Mouse (Mus musculus): ENCODE measurements around the gene Cypt2.
"Not testable (repeated sequence)": the region's sequence is repeated elsewhere in the genome, so short reads cannot be mapped to it uniquely, and the experiment has no call there.

Gene Cypt2

GRCm38 (mm10) chrX:105499472-105499871 is at the start of gene Cypt2:
Cypt2 (plus strand) TSS chrX:105499772.
- DNase-seq, result not testable (repeated sequence)

GRCm38 (mm10) chrX:105546234-105546633 is 46.7 kb downstream of the Cypt2 start:
- DNase-seq, result no peak
